Mouse (Mus musculus): ENCODE results near the gene Pum1. TPM values are rescaled to one million over a fixed set of nuclear protein-coding genes. Genes with fewer than 3 reads are reported as not detected.

Gene Pum1
- polyA plus RNA-seq, 1 experiment from 2014 or later: 117 TPM

GRCm38 (mm10) chr4:130706215-130707000, 43.3 kb downstream of the Pum1 start:
- no peak overlapping the region for H3K27ac ChIP-seq (ENCODE audit: low read depth, low read length)
- no peak for ATAC-seq (ENCODE audit: low FRiP score, low TSS enrichment)
- no peaks in the 10 kb centered on the region; the same call in 1 of the 2 replicates for H3K4me1 ChIP-seq (ENCODE audit: control insufficient read depth, insufficient read depth, low read length)
- no peaks in the 10 kb centered on the region for H3K9me3 ChIP-seq (ENCODE audit: control insufficient read depth, low read length)
- no peak overlapping the region for H3K4me2 ChIP-seq (replicated peaks; ENCODE audit: low read depth, low read length)
- no peaks in the 10 kb centered on the region for H3K27me3 ChIP-seq (ENCODE audit: control insufficient read depth, insufficient read depth, low read length)
- no peak overlapping the region for H3K9ac ChIP-seq (ENCODE audit: low read depth, low read length)
- 84% methylated on average over 3 of the region's 3 CpGs for WGBS
- no peak overlapping the region for H3K4me3 ChIP-seq (ENCODE audit: low read length)
- H3K36me3 ChIP-seq (ENCODE audit: control insufficient read depth, insufficient read depth, low read length): peaks cover 45% of the 10 kb centered on the region

DNA sequence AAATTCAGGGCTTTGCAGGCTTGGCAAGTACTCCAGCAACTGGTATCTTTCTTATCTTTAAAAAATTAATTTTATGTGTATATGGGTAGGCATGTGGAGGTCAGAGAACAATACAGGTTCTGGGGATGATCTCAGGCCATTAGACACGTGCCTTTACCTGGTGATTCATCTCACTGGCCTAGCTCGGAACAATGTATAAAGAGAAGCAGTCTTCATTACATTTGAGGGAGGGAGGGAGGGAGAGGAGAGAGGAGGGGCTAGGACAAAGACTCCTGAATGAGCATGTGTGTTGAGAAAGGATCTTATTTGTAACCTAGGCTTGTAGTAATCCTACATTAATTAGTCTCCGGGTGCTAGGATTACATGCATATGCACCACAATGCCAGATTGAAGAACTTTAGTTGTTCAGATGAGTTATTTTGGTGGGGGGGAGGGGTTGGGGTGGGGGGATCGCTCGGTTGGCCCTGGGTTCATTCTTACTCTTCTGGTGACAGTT, 48.3 kb downstream of the Pum1 start:
- peaks cover 7% of the 10 kb centered on the region; the same call in 1 of the 2 replicates for H3K36me3 ChIP-seq (ENCODE audit: control insufficient read depth, insufficient read depth, low read length)
- no peaks in the 10 kb centered on the region for H3K9me3 ChIP-seq (ENCODE audit: control insufficient read depth, low read length)
- H3K4me3 ChIP-seq (ENCODE audit: low read length): no peak overlapping the region
- 65% methylated on average over 5 of the region's 5 CpGs for WGBS
- H3K27me3 ChIP-seq (ENCODE audit: control insufficient read depth, insufficient read depth, low read length): no peaks in the 10 kb centered on the region
- no peak for ATAC-seq (ENCODE audit: low FRiP score, low TSS enrichment)
- peaks cover 6% of the 10 kb centered on the region; the same call in 1 of the 2 replicates for H3K4me1 ChIP-seq (ENCODE audit: control insufficient read depth, insufficient read depth, low read length)
- no peak overlapping the region for H3K9ac ChIP-seq (ENCODE audit: low read depth, low read length)
- no peak overlapping the region for H3K27ac ChIP-seq (ENCODE audit: low read depth, low read length)
- no peak overlapping the region for H3K4me2 ChIP-seq (replicated peaks; ENCODE audit: low read depth, low read length)

GRCm38 (mm10) chr4:130712341-130712740, 49.2 kb downstream of the Pum1 start:
- WGBS: 71% methylated on average over 2 of the region's 3 CpGs
- no peak for ATAC-seq (ENCODE audit: low FRiP score, low TSS enrichment)
- H3K4me1 ChIP-seq (ENCODE audit: control insufficient read depth, insufficient read depth, low read length): peaks cover 6% of the 10 kb centered on the region; the same call in 1 of the 2 replicates
- H3K36me3 ChIP-seq (ENCODE audit: control insufficient read depth, insufficient read depth, low read length): peaks cover 7% of the 10 kb centered on the region; the same call in 1 of the 2 replicates
- no peak overlapping the region for H3K9ac ChIP-seq (ENCODE audit: low read depth, low read length)
- no peak overlapping the region for H3K4me2 ChIP-seq (replicated peaks; ENCODE audit: low read depth, low read length)
- H3K27me3 ChIP-seq (ENCODE audit: control insufficient read depth, insufficient read depth, low read length): no peaks in the 10 kb centered on the region
- H3K27ac ChIP-seq (ENCODE audit: low read depth, low read length): no peak overlapping the region
- no peak overlapping the region for H3K4me3 ChIP-seq (ENCODE audit: low read length)
- no peaks in the 10 kb centered on the region for H3K9me3 ChIP-seq (ENCODE audit: control insufficient read depth, low read length)

- H3K4me2 ChIP-seq (replicated peaks; ENCODE audit: low read depth, low read length): no peak overlapping the region
- H3K4me3 ChIP-seq (ENCODE audit: low read length): no peak overlapping the region
- peaks cover 9% of the 10 kb centered on the region; the same call in 1 of the 2 replicates for H3K4me1 ChIP-seq (ENCODE audit: control insufficient read depth, insufficient read depth, low read length)
- H3K27ac ChIP-seq (ENCODE audit: low read depth, low read length): no peak overlapping the region
- no peak overlapping the region for H3K9ac ChIP-seq (ENCODE audit: low read depth, low read length)
- no peak for ATAC-seq (ENCODE audit: low FRiP score, low TSS enrichment)
- no peaks in the 10 kb centered on the region for H3K9me3 ChIP-seq (ENCODE audit: control insufficient read depth, low read length)
- 71% methylated on average over 5 of the region's 5 CpGs for WGBS
- H3K27me3 ChIP-seq (ENCODE audit: control insufficient read depth, insufficient read depth, low read length): no peaks in the 10 kb centered on the region
- H3K36me3 ChIP-seq (ENCODE audit: control insufficient read depth, insufficient read depth, low read length): peaks cover 14% of the 10 kb centered on the region; the same call in 1 of the 2 replicates
Observed at GRCm38 (mm10) chr4:130713430-130713829, 50.3 kb downstream of the Pum1 start.

GRCm38 (mm10) chr4:130715126-130715525, 52.0 kb downstream of the Pum1 start:
- no peak for ATAC-seq (ENCODE audit: low FRiP score, low TSS enrichment)
- Histone ChIP-seq H3K4me3 (ENCODE audit: low read length) (no peak overlapping the region), H3K4me1 (ENCODE audit: control insufficient read depth, insufficient read depth, low read length) (peaks cover 14% of the 10 kb centered on the region; the same call in 1 of the 2 replicates), H3K27me3 (ENCODE audit: control insufficient read depth, insufficient read depth, low read length) (no peaks in the 10 kb centered on the region), H3K9me3 (ENCODE audit: control insufficient read depth, low read length) (no peaks in the 10 kb centered on the region), H3K36me3 (ENCODE audit: control insufficient read depth, insufficient read depth, low read length) (peaks cover 23% of the 10 kb centered on the region), H3K4me2 (replicated peaks; ENCODE audit: low read depth, low read length) (no peak overlapping the region), H3K27ac (ENCODE audit: low read depth, low read length) (no peak overlapping the region), H3K9ac (ENCODE audit: low read depth, low read length) (no peak overlapping the region)

- Histone ChIP-seq H3K36me3 (ENCODE audit: control insufficient read depth, insufficient read depth, low read length) (peaks cover 28% of the 10 kb centered on the region), H3K4me2 (replicated peaks; ENCODE audit: low read depth, low read length) (no peak overlapping the region), H3K27me3 (ENCODE audit: control insufficient read depth, insufficient read depth, low read length) (no peaks in the 10 kb centered on the region), H3K9ac (ENCODE audit: low read depth, low read length) (no peak overlapping the region), H3K4me1 (ENCODE audit: control insufficient read depth, insufficient read depth, low read length) (peaks cover 14% of the 10 kb centered on the region; the same call in 1 of the 2 replicates), H3K4me3 (ENCODE audit: low read length) (no peak overlapping the region), H3K9me3 (ENCODE audit: control insufficient read depth, low read length) (no peaks in the 10 kb centered on the region), H3K27ac (ENCODE audit: low read depth, low read length) (no peak overlapping the region)
- ATAC-seq (ENCODE audit: low FRiP score, low TSS enrichment): no peak
Observed at GRCm38 (mm10) chr4:130715623-130716022, 52.5 kb downstream of the Pum1 start.

- Histone ChIP-seq H3K9ac (ENCODE audit: low read depth, low read length) (no peak overlapping the region), H3K27me3 (ENCODE audit: control insufficient read depth, insufficient read depth, low read length) (no peaks in the 10 kb centered on the region), H3K36me3 (ENCODE audit: control insufficient read depth, insufficient read depth, low read length) (peaks cover 44% of the 10 kb centered on the region), H3K4me2 (replicated peaks; ENCODE audit: low read depth, low read length) (no peak overlapping the region), H3K4me1 (ENCODE audit: control insufficient read depth, insufficient read depth, low read length) (peaks cover 19% of the 10 kb centered on the region; the same call in 1 of the 2 replicates), H3K9me3 (ENCODE audit: control insufficient read depth, low read length) (no peaks in the 10 kb centered on the region), H3K27ac (ENCODE audit: low read depth, low read length) (no peak overlapping the region; the same call in 1 of the 2 replicates), H3K4me3 (ENCODE audit: low read length) (no peak overlapping the region)
- 52% methylated on average over 4 of the region's 4 CpGs for WGBS
- no peak for ATAC-seq (ENCODE audit: low FRiP score, low TSS enrichment)
Observed at GRCm38 (mm10) chr4:130719348-130719747, 56.2 kb downstream of the Pum1 start.

GRCm38 (mm10) chr4:130722607-130723006, 59.5 kb downstream of the Pum1 start:
- ATAC-seq (ENCODE audit: low FRiP score, low TSS enrichment): no peak
- H3K4me2 ChIP-seq (replicated peaks; ENCODE audit: low read depth, low read length): no peak overlapping the region
- H3K27ac ChIP-seq (ENCODE audit: low read depth, low read length): no peak overlapping the region
- WGBS: 12% methylated on average over 1 of the region's 1 CpGs
- H3K36me3 ChIP-seq (ENCODE audit: control insufficient read depth, insufficient read depth, low read length): peaks cover 62% of the 10 kb centered on the region
- H3K9me3 ChIP-seq (ENCODE audit: control insufficient read depth, low read length): no peaks in the 10 kb centered on the region
- H3K4me3 ChIP-seq (ENCODE audit: low read length): no peak overlapping the region
- 0 out of 2 replicates have a peak, but pooled peaks cover 12% of the 10 kb centered on the region for H3K4me1 ChIP-seq (ENCODE audit: control insufficient read depth, insufficient read depth, low read length)
- no peak overlapping the region for H3K9ac ChIP-seq (ENCODE audit: low read depth, low read length)
- H3K27me3 ChIP-seq (ENCODE audit: control insufficient read depth, insufficient read depth, low read length): no peaks in the 10 kb centered on the region

DNA sequence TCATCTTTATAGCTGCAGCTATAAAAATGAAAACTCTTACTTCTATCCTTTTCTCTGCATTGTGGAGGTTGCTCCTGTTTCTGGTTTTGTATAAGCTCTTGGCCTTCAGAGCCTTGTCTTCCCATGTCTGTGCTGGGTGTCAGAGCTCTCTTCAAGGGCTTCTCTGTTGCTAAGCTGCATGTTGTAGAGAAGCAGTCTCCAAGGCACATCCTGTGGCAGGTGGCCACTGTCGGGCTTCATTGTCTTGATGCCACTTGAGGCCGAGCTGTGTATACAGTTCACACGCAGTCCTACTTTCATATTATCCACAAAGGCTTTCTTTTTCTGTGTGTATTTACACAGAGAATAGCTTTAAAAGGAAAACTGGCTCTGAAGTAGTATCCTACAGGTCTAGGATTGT, 63.0 kb downstream of the Pum1 start:
- no peak overlapping the region for H3K4me2 ChIP-seq (replicated peaks; ENCODE audit: low read depth, low read length)
- H3K36me3 ChIP-seq (ENCODE audit: control insufficient read depth, insufficient read depth, low read length): peaks cover 52% of the 10 kb centered on the region
- H3K4me1 ChIP-seq (ENCODE audit: control insufficient read depth, insufficient read depth, low read length): 0 out of 2 replicates have a peak, but pooled peaks cover 4% of the 10 kb centered on the region
- H3K4me3 ChIP-seq (ENCODE audit: low read length): no peak overlapping the region
- H3K9ac ChIP-seq (ENCODE audit: low read depth, low read length): no peak overlapping the region
- ATAC-seq (ENCODE audit: low FRiP score, low TSS enrichment): no peak
- no peak overlapping the region for H3K27ac ChIP-seq (ENCODE audit: low read depth, low read length)
- 78% methylated on average over 3 of the region's 3 CpGs for WGBS
- no peaks in the 10 kb centered on the region for H3K27me3 ChIP-seq (ENCODE audit: control insufficient read depth, insufficient read depth, low read length)
- H3K9me3 ChIP-seq (ENCODE audit: control insufficient read depth, low read length): no peaks in the 10 kb centered on the region

Data from kidney, embryonic 14.5 days (tissue).